ENCODE assay signal across 8 mouse cellular contexts in genomic region chr12:105836196-105836595, GRCm38 (mm10). TPM values are rescaled to one million over a fixed set of nuclear protein-coding genes. Genes with fewer than 3 reads are reported as not detected.
A peak's percentile ranks its signal among the peaks of the same experiment; 100 is the strongest.
DNase-seq lines count a peak whose midpoint lies in the region; ATAC-seq and TF ChIP-seq lines count a peak whose summit lies in the region.

No protein-coding gene starts in this region.

- ATAC-seq in G1E (ENCODE audit: extremely low read depth, insufficient number of reproducible peaks, low FRiP score, poor library complexity, severe bottlenecking): 0 out of 2 replicates have a peak, but pooled peaks have one; percentile 37

- DNase-seq in adrenal gland, postnatal 25 days: peak; percentile 33
- no peak for DNase-seq in adrenal gland, adult 2 months
- DNase-seq in layer of hippocampus, adult 11-12 months (ENCODE audit: low spot score): peak; percentile 72
- DNase-seq in layer of hippocampus, adult 8-10 months (ENCODE audit: low spot score in 2 of 2): no peak
- no peak for DNase-seq in G1E (ENCODE audit: low spot score)
- peak; percentile 39 for DNase-seq in kidney, adult 9 months
- peak; percentile 64 for DNase-seq in right cerebral cortex, postnatal 4 days
- DNase-seq in urinary bladder, adult 18-20 months (ENCODE audit: low spot score in 2 of 2): no peak

- H3K9me3 ChIP-seq in G1E (replicated peaks): no peaks in the 10 kb centered on the region

- H3K4me3 ChIP-seq in G1E (ENCODE audit: low read depth, low read length): no peak overlapping the region

- no peaks in the 10 kb centered on the region for H3K27me3 ChIP-seq in G1E (ENCODE audit: insufficient read depth, low read length)

- no peak for TF ChIP-seq CTCF in G1E (IDR thresholded peaks at IDR 0.05; ENCODE audit: low read depth, low read length)

- H3K36me3 ChIP-seq in G1E (replicated peaks): peaks cover 93% of the 10 kb centered on the region

- H3K4me1 ChIP-seq in G1E (ENCODE audit: insufficient read depth, low read depth, low read length): peaks cover 11% of the 10 kb centered on the region; the same call in 1 of the 2 replicates

RNA-seq across cellular contexts. Expression of gene Papola, which starts 51.7 kb away (rescaled TPM):
- 204 and 207 TPM in 2 replicates for total RNA-seq in adrenal gland, postnatal 25 days (2021)
- 100 to 1,000 TPM; 227 to 228 TPM for total RNA-seq in adrenal gland, adult 2 months (2021)
- polyA plus RNA-seq in adrenal gland, adult 2 months (2012; rRNA removed): 19.4 and 28.7 TPM in 2 replicates
- 100 to 1,000 TPM; 136 to 186 (median 159) TPM for total RNA-seq in layer of hippocampus, adult 8-10 months (2022)
- 625 and 650 TPM in 2 replicates for total RNA-seq in G1E (2014; fragmentation: Nextera tagmentation)
- 232 and 258 TPM in 2 replicates for total RNA-seq in G1E (2017)
- polyA plus RNA-seq in G1E (2012): 661 and 673 TPM in 2 replicates

Comparison
In these comparisons a context has a peak if more than half of its experiments do, and no peak if none do; other contexts are left out.
1. DNase-seq: peak in adrenal gland, postnatal 25 days (single experiment), layer of hippocampus, adult 11-12 months (single experiment), kidney, adult 9 months (single experiment) and right cerebral cortex, postnatal 4 days (single experiment); none in adrenal gland, adult 2 months (single experiment), layer of hippocampus, adult 8-10 months (0 of 2), G1E (single experiment) and urinary bladder, adult 18-20 months (0 of 2).